Mouse (Mus musculus): ENCODE data around the gene Gpatch3.

Gene Gpatch3

GRCm38 (mm10) chr4:133574070-133574842 lies at the start of gene Gpatch3:
Gene Gpatch3 (plus strand): TSS chr4:133574745.
- in situ Hi-C loops (cut with MboI, MseI): no loop called here

- in situ Hi-C loops (cut with MboI, MseI): no loop called here
These were observed 46.8 kb upstream of the Gpatch3 start for GRCm38 (mm10) chr4:133527788-133528187.

DNA sequence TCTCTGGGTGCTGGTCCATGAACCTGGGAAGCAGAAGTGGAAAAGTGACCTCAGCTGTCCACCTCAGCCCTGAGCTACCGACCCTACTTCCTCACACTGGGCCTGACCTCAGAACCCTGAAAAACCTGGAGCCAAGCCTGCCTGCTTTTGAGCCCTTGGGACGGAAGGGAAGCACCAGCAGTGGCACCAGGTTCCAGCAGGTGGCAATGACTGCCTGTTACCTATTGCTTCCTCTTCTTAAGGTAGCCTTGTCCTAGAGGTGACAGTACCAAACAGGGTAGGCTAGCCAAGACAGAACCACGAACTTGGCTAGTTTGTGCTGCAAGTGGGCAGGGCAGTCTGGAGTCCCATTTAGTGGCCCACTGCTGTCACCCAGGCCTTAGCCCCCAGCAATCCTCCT lies 41.8 kb upstream of the Gpatch3 start:
- in situ Hi-C loops (cut with MboI, MseI): no loop called here

DNA sequence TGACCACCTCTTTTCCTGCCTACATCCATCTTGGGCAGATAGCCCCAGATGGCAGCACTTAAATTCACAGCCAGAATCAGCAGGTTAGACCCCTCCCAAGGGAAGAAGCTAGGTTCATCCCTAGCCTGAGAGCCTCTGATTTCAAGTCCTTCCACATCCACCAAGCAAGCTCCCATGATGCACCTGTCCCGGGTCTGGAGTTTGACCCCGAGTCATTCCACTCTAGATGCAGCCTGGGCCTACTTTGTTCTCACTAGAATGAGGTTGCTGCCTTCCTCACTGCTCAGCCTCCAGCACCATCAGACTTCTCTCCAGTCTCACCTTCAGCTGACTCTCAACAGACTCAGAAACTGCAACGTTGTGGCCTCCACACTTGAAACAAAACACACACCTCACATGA lies 38.5 kb upstream of the Gpatch3 start:
- in situ Hi-C loops (cut with MboI, MseI): no loop called here

DNA sequence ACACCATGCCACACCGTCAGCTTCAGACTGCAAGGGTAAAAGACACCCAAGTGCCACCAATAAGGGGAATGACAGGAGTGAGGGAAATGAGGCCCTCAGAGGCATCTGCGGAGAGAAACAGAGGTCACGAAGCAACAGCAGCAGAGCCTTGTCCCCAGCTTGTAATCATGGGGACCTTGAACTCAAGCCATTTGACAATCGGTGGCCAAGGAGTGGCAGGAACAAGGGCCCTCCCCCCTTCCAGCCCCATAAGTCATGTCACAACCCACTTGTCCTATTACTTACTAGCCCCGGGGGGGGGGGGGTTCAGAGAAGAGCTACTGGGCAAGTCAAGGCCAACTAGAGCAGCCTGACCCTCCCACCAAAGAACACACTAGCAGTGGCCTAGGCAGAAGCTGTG lies 37.9 kb upstream of the Gpatch3 start:
- in situ Hi-C loops (cut with MboI, MseI): no loop called here

DNA sequence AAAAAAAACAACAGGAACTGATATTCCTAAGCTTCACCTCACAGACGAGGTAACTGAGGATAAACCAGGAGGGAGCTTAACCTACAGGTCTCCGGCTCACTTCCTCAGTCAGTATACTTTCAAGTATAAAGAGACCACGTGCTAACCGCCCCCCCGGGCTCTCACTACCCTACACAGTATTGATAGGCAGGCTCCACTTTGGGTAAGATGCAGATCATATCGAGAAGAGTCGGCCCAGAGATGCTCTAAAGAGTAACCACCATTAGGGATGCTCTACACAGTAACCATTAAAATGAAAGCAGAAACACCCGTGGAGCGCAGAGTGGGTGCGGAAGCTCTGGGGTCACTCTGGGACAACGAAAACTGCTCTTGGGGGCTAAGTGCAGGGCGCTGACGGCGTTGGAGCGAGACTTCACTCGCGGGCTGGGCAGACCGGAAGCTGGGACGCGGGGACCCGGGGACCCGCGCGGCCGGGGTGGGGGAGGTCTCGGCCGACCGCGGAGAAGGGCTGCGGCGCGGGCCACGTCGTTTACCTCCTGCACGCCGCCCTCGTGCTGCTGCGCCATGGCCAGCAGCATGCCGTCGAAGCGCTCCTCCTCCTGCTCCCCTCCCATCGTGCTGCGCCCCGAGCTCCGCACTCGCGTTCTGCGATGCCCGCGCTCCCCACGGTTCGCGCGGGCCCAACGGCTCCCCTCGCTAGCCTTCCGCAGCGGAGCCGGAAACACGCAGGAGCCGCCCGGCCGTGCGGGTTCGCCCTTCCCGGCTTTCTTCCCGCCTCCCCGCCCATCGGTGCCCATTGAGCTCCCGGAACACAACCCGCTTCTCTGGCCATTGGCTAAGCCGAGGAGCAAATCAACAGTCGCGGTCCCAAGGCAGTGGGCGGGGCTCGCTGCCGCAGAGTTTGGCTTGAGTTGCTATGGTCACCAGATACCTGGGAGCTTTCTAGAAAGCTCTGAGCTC lies 29.0 kb upstream of the Gpatch3 start, which contains the start of gene Nudc:
TSS of gene Nudc (minus strand) at position 725 of the 960 bp plus-strand sequence.
- in situ Hi-C loops (cut with MboI, MseI): no loop called here

GRCm38 (mm10) chr4:133552029-133552428 lies 22.5 kb upstream of the Gpatch3 start:
- in situ Hi-C loops (cut with MboI, MseI): no loop called here

DNA sequence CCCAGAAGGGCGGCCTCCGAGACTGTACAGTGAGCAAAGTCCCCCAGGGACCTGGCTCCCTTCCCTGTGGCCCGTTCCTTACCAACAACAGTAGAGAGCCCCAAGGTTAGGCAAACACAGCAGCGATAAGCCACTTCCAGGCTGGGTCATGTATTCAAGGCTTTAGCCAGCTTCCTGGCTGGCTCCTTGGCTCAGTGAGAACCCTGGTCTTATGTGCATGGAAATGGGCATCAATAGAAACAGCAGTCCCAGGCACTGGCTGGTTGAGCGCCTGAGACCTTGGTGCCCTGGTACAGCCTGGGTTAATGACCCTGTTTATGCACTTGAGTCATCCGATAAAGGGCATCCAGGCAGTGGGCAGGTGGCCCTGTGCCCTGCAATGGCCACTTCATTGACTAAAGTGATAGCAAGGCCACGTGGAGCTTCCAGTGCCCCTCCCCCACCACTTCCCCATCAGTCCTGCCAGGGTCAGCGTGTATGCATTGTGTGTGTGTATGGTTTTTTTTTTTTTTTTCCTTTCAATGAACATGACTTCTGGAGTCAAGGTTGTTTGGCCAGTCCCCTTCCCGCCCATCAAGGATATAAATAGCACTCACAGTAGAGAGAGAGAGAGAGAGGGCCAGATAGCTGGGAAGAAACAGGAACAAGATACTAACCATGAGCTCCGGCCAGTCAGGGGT lies 21.6 kb upstream of the Gpatch3 start, which contains the start of gene Nr0b2:
TSS of gene Nr0b2 (plus strand) at position 609 of the 680 bp plus-strand sequence.
- in situ Hi-C loops (cut with MboI, MseI): no loop called here

DNA sequence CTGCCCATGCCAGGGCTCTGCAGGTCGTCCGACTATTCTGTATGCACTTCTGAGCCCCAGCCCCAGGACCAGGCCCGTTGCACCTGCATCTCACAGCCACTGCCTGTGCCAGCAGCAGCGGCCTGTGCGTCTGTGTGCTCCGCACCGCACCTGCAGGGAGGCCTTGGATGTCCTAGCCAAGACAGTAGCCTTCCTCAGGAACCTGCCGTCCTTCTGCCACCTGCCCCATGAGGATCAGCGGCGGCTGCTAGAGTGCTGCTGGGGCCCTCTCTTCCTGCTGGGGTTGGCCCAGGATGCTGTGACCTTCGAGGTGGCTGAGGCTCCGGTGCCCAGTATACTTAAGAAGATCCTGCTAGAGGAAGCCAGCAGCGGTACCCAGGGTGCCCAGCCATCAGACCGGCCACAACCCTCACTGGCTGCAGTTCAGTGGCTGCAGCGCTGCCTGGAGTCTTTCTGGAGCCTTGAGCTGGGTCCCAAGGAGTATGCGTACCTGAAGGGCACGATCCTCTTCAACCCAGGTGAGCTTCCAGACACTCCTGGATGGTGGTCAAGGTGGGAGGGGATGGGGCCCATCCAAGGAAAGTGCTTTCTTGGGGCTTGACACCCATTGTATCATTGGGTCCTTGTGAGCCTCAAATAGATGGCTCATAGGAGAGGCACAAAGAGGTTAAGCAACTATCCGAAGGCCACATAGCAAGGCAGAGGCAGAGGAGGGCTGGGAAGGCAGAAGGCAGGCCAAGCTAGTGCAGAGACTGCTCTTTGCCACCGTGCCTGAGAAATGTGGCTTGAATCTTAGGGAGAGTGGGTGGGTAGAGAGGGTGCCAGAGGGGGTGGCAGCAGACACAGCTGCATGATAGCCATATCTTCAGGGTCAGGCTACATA lies 20.9 kb upstream of the Gpatch3 start:
- in situ Hi-C loops (cut with MboI, MseI): no loop called here

- in situ Hi-C loops (cut with MboI, MseI): no loop called here
These were observed 17.4 kb upstream of the Gpatch3 start for GRCm38 (mm10) chr4:133557041-133557717.

GRCm38 (mm10) chr4:133559846-133560245 lies 14.7 kb upstream of the Gpatch3 start:
- in situ Hi-C loops (cut with MboI, MseI): no loop called here

DNA sequence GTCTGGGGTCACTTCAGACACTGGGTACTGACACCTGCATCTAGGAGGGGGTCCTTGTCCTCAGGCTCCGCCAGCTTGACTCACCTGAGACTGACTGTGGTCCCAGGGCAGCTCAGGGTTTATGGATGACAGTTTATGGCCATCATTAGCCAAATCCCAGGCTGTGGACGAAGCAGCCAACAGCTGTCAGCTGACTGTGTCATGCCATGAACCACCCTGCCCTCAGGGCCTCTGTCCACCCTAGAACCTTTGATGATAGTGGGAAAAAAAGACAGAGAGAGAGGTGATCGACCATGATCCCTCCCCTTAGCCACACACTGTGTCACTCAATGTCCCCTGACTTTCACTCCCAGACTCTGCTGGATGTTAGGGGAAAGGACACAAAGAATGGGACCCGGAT lies 12.9 kb upstream of the Gpatch3 start:
- in situ Hi-C loops (cut with MboI, MseI): no loop called here

DNA sequence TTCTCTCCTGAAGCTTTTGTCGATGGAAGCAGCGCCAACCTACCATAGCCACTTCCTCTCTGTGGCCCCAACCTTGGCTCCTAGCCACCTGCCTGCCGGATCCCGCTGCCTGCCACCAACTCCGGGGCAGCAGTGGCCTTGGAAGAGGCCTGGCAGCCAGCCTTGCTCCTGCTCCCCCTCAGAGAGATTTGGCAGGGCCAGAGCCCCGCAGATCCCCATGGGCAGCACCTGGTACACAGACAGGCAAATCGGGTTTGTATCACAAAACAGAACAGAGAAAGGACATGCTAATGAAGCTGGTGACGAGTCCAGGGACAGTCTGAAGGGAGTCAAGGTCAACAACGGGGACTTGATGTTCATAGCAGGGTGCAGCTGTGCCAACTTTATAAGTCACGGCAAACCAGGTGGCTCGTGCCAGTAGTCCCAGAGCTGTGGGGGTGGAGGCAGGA lies 11.4 kb upstream of the Gpatch3 start:
- in situ Hi-C loops (cut with MboI, MseI): no loop called here

DNA sequence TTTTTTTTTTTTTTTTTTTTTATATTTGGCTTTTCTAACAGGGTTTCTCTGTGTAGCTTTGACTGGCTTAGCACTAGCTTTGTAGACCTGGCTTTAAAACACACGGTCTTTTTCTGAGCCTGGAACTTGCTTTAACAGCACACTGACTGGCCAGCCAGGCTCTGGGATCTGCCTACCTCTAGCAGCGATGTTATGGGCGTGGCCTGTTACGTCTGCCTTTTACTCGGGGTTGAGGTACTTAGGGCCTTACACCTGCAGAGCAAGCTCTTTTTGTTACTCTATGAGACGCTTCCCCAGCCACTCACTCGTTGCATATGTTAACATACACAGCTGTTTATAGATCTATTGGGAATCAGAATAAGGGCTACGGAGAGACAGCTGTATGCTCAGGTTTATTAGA lies 7.3 kb upstream of the Gpatch3 start:
- in situ Hi-C loops (cut with MboI, MseI): no loop called here

GRCm38 (mm10) chr4:133569291-133570065 lies 5.1 kb upstream of the Gpatch3 start:
- in situ Hi-C loops (cut with MboI, MseI): no loop called here

DNA sequence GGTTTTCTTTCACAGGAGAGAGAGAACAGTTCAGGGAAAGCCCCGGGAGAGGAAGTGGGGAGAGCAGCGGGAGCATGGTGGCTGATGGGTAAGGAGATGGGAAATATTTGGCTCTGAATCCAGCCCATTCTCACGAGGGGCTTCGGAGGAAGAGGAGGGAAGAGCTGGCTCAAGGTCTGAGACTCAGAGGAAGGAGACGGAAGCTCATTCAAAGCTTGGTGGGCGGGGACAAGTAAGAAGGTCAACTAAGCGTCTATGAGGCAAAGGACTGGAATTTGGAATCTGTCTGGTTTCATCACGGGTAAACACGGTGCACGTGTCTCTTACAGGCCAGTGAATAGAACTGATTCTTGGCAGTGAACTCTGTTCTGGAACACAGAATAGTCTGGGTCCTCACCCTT lies 4.5 kb upstream of the Gpatch3 start:
- in situ Hi-C loops (cut with MboI, MseI): no loop called here

DNA sequence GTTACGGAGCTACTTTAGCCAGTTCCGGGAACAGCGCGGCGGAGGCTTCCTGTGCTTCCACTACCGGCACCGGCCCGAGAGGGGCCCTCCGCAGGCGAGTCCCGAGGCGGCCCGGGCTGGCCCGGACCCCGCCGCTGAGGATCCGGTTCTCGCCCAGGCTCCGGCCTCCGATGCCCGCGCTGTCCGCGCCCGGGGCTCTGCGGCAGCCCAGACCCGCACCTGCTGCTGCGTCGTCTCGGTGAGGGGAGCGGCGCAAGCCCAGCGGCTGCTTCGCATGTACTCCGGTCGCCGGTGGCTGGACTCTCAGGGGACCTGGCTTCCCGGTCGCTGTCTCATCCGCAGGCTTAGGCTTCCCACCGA lies 278 bp downstream of the Gpatch3 start:
- in situ Hi-C loops (cut with MboI, MseI): no loop called here

DNA sequence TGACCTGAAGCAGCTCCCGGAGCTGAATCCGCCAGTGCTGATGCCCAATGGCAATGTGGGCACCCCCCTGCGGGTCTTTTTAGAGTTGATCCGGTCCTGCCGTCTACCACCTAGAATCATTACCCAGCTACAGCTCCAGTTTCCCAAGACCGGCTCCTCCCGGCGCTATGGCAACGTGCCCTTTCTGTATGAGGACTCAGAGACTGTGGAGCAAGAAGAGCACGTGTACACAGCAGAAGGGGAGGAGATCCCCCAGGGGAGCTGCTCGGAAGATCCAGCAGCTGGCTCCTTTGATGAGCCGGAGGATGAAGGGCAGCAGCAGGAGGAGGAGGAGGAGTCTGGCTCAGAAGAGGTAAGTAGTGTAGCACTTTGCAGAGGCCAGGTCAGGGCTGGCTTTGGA lies 3.4 kb downstream of the Gpatch3 start:
- in situ Hi-C loops (cut with MboI, MseI): no loop called here

DNA sequence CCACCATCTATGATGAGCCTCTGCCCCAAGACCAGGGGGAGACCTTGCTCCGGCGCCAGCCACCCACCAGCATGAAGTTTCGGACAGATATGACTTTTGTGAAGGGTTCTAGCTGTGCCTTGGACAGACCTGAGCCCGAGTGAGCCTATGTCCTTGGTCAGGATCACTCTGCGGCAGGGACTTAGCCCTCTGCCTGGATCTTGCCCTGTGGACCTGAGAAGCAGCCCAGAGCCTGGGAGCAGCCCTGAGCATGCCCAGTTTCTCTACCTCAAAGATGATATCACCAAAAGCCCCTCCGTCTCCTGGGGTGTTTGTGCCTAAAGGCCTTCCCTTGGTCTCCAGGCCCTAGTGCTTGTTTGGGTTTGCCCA lies 9.1 kb downstream of the Gpatch3 start:
- in situ Hi-C loops (cut with MboI, MseI): no loop called here
